In genomic region chr8:90302252-90302651, GRCm38 (mm10) we compare ENCODE assay signal across 8 mouse cellular contexts. TPM values are rescaled to one million over a fixed set of nuclear protein-coding genes. Genes with fewer than 3 reads are reported as not detected.
A peak's percentile ranks its signal among the peaks of the same experiment; 100 is the strongest.
DNase-seq lines count a peak whose midpoint lies in the region; ATAC-seq and TF ChIP-seq lines count a peak whose summit lies in the region.

No protein-coding gene starts in this region.

- H3K9ac ChIP-seq in hindbrain, embryonic 15.5 days: no peak overlapping the region

- 0 out of 2 replicates have a peak, but pooled peaks cover 2% of the 10 kb centered on the region for H3K9me3 ChIP-seq in hindbrain, embryonic 15.5 days
- H3K9me3 ChIP-seq in midbrain, embryonic 10.5 days (replicated peaks): peaks cover 7% of the 10 kb centered on the region; the same call in 1 of the 2 replicates

- WGBS in hindbrain, embryonic 15.5 days: 23% methylated on average over 5 of the region's 5 CpGs
- 93% methylated on average over 5 of the region's 5 CpGs for WGBS in midbrain, embryonic 10.5 days
- 83% methylated on average over 5 of the region's 5 CpGs for WGBS in thymus, adult 2 months

- ATAC-seq in hindbrain, embryonic 15.5 days (ENCODE audit: low FRiP score, low read depth): peak; percentile 82; the same call in 1 of the 2 replicates

- DNase-seq in layer of hippocampus, adult 18-20 months (ENCODE audit: low spot score in 2 of 2): peak; percentile 22 to 57
- no peak for DNase-seq in layer of hippocampus, adult 9-10 months (ENCODE audit: low spot score)
- peak; percentile 30 for DNase-seq in fat pad, adult 2 months (ENCODE audit: extremely low read depth, low read depth, low spot score)
- no peak for DNase-seq in midbrain, embryonic 10.5 days (ENCODE audit: low spot score)
- DNase-seq in urinary bladder, postnatal 25 days (ENCODE audit: low spot score): no peak
- DNase-seq in thymus, adult 2 months: no peak
- DNase-seq in urinary bladder, postnatal 36 days (ENCODE audit: low spot score in 2 of 2): no peak

- no peak for TF ChIP-seq CTCF in thymus, adult 2 months (IDR thresholded peaks at IDR 0.05; ENCODE audit: borderline replicate concordance, control insufficient read depth, extremely low read depth, insufficient read depth, low read length, poor library complexity)

- no peak overlapping the region for H3K4me3 ChIP-seq in hindbrain, embryonic 15.5 days
- H3K4me3 ChIP-seq in midbrain, embryonic 10.5 days: peak overlapping the region; percentile 11; the same call in 1 of the 2 replicates
- H3K4me3 ChIP-seq in thymus, adult 2 months (ENCODE audit: control insufficient read depth, insufficient read depth, low read length): no peak overlapping the region

- peak overlapping the region; percentile 35 for H3K4me2 ChIP-seq in hindbrain, embryonic 15.5 days

- H3K4me1 ChIP-seq in hindbrain, embryonic 15.5 days (replicated peaks): peaks cover 44% of the 10 kb centered on the region
- H3K4me1 ChIP-seq in midbrain, embryonic 10.5 days: peaks cover 73% of the 10 kb centered on the region
- H3K4me1 ChIP-seq in thymus, adult 2 months (replicated peaks; ENCODE audit: control insufficient read depth, insufficient read depth, low read length): no peaks in the 10 kb centered on the region

- no peaks in the 10 kb centered on the region for H3K36me3 ChIP-seq in hindbrain, embryonic 15.5 days
- H3K36me3 ChIP-seq in midbrain, embryonic 10.5 days: peaks cover 36% of the 10 kb centered on the region
- no peaks in the 10 kb centered on the region for H3K36me3 ChIP-seq in thymus, adult 2 months (ENCODE audit: control insufficient read depth, insufficient read depth, low read length)

- no peaks in the 10 kb centered on the region for H3K27me3 ChIP-seq in hindbrain, embryonic 15.5 days
- H3K27me3 ChIP-seq in midbrain, embryonic 10.5 days (ENCODE audit: low read depth, poor library complexity, severe bottlenecking): no peaks in the 10 kb centered on the region
- no peaks in the 10 kb centered on the region for H3K27me3 ChIP-seq in thymus, adult 2 months (ENCODE audit: control insufficient read depth, insufficient read depth, low read length)

- H3K27ac ChIP-seq in hindbrain, embryonic 15.5 days (replicated peaks): peak overlapping the region; percentile 76
- peak overlapping the region; percentile 71 for H3K27ac ChIP-seq in midbrain, embryonic 10.5 days (replicated peaks)
- no peak overlapping the region for H3K27ac ChIP-seq in thymus, adult 2 months (ENCODE audit: control insufficient read depth, insufficient read depth, low read length)

- no peak for TF ChIP-seq POLR2A in thymus, adult 2 months (IDR thresholded peaks at IDR 0.05; ENCODE audit: control insufficient read depth, extremely low read depth, insufficient read depth, low read length, poor library complexity)

RNA-seq across cellular contexts. Expression of gene Tox3, which starts 45.9 kb away (rescaled TPM):
- 10 to 100 TPM; 12.8 to 14.9 TPM for total RNA-seq in layer of hippocampus, adult 18-20 months (2021)
- 28.0 and 29.4 TPM in 2 replicates for polyA plus RNA-seq in hindbrain, embryonic 15.5 days (2015; fragmentation: Nextera tagmentation; extraction: Ambion mirVana)
- 14.8 and 19.1 TPM in 2 replicates for polyA plus RNA-seq in midbrain, embryonic 10.5 days (2016; fragmentation: Nextera tagmentation; extraction: Ambion mirVana)
- polyA plus RNA-seq in thymus, adult 2 months (2012; rRNA removed): 7.8 and 8.4 TPM in 2 replicates

Comparison
In these comparisons a context has a peak if more than half of its experiments do, and no peak if none do; other contexts are left out.
1. DNase-seq: peak in layer of hippocampus, adult 18-20 months (2 of 2) and fat pad, adult 2 months (single experiment); none in layer of hippocampus, adult 9-10 months (single experiment), midbrain, embryonic 10.5 days (single experiment), urinary bladder, postnatal 25 days (single experiment), thymus, adult 2 months (single experiment) and urinary bladder, postnatal 36 days (0 of 2).